Mouse (Mus musculus) frontal cortex, adult 2 months (tissue): ENCODE results near the gene Ints7. TPM values are rescaled to one million over a fixed set of nuclear protein-coding genes. Genes with fewer than 3 reads are reported as not detected.

Experiments
- polyA plus RNA-seq: library from polyadenylated mRNA; depleted of rRNA; stranded (reverse); fragments of >200 nt; gene quantifications from 2 replicates; pipeline ENCODE4 v1.2.3, GENCODE M21; 2012; rRNA removed

Ints7 gene
- polyA plus RNA-seq, 1 experiment: 44.2 TPM

Other genes with a start within 250 kb of the Ints7 start
- 9.6 and 11.2 TPM in 2 replicates for gene Tmem206, start 249.7 kb upstream of the Ints7 start, polyA plus RNA-seq
- 90.5 and 94.4 TPM in 2 replicates for gene Ppp2r5a, start 172.4 kb upstream of the Ints7 start, polyA plus RNA-seq
- gene Dtl, start 92 bp upstream of the Ints7 start, polyA plus RNA-seq: 3.5 and 4.3 TPM in 2 replicates
- gene Lpgat1, start 142.2 kb downstream of the Ints7 start, polyA plus RNA-seq: 60.3 and 68.1 TPM in 2 replicates
- gene Nek2, start 245.8 kb downstream of the Ints7 start, polyA plus RNA-seq: 0.63 and 0.88 TPM in 2 replicates